Mouse (Mus musculus): ENCODE results near the gene Tchhl1. TPM values are rescaled to one million over a fixed set of nuclear protein-coding genes. Genes with fewer than 3 reads are reported as not detected.

Gene Tchhl1
- polyA plus RNA-seq, 1 experiment from 2014 or later = not detected

DNA sequence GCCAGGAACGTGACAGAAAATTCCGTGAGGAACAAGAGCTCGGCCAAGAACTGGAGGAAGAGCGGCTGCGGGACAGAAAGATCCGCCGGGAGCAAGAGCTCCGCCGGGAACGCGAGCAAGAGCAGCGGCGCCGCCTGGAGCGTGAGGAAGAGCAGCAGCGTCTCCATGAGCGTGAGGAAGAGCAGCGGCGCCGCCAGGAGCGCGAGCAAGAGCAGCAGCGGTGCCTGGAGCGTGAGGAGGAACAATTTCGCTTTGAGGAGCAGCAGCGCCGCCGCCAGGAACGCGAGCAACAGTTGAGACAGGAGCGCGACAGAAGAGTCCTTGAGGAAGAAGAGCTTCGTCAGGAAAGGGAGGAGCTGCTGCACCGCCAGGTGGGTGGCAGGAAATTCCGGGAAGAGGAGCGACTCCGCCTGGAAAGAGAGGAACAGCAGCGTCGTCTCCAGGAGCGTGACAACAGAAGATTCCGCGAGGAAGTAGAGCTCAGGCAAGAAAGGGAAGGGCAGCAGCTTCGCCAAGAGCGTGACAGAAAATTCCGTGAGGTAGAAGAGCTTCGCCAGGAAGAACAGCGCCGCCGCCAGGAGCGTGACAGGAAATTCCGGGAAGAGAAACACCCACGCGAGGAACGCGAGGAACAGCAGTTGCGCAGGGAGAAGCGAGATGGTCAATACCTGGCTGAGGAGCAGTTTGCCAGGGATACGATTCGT, 21.3 kb upstream of the Tchhl1 start:
- peak overlapping the region; percentile 41 for H3K9ac ChIP-seq
- no peaks in the 10 kb centered on the region for H3K9me3 ChIP-seq (ENCODE audit: control insufficient read depth, low read length)
- WGBS = under 1% methylated on average over 59 of the region's 59 CpGs
- peak overlapping the region; percentile 98 for H3K4me2 ChIP-seq (replicated peaks)
- H3K4me3 ChIP-seq (replicated peaks; ENCODE audit: low read length) = peak overlapping the region; percentile 50
- DNase-seq (ENCODE audit: low spot score) = peak; percentile 72
- no peak overlapping the region for H3K27ac ChIP-seq
- peaks cover 56% of the 10 kb centered on the region for H3K27me3 ChIP-seq (ENCODE audit: control insufficient read depth, insufficient read depth, low read length)
- peaks cover 11% of the 10 kb centered on the region for H3K4me1 ChIP-seq (replicated peaks; ENCODE audit: control insufficient read depth, insufficient read depth, low read length)
- peak; percentile 69 for ATAC-seq (ENCODE audit: low FRiP score)
- no peaks in the 10 kb centered on the region for H3K36me3 ChIP-seq (replicated peaks; ENCODE audit: control insufficient read depth, insufficient read depth)

DNA sequence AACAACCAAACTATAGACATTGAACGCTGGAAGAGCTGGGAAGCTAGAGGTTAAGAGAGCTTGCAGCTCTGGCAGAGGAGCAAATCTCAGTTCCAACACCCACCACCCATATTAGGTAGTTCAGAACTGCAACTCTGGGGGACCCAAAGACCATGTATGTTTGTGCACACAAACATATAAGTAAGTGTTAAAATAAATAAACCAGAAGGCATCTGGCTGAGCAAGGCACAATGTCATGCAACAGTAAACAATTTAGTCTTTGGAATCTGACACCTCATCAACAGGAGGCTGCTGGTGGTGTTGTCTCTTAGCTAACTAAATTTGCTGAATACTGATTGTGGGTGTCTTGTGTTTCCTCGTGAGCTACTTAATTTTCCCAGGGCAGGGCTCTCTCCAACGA, 2.0 kb upstream of the Tchhl1 start:
- Histone ChIP-seq H3K27me3 (ENCODE audit: control insufficient read depth, insufficient read depth, low read length) (no peaks in the 10 kb centered on the region), H3K9ac (no peak overlapping the region), H3K4me1 (replicated peaks; ENCODE audit: control insufficient read depth, insufficient read depth, low read length) (no peaks in the 10 kb centered on the region), H3K27ac (no peak overlapping the region), H3K9me3 (ENCODE audit: control insufficient read depth, low read length) (no peaks in the 10 kb centered on the region), H3K36me3 (replicated peaks; ENCODE audit: control insufficient read depth, insufficient read depth) (no peaks in the 10 kb centered on the region), H3K4me3 (replicated peaks; ENCODE audit: low read length) (no peak overlapping the region), H3K4me2 (replicated peaks) (no peak overlapping the region)
- WGBS = 83% methylated on average over 3 of the region's 3 CpGs
- no peak for DNase-seq (ENCODE audit: low spot score)
- no peak for ATAC-seq (ENCODE audit: low FRiP score)

DNA sequence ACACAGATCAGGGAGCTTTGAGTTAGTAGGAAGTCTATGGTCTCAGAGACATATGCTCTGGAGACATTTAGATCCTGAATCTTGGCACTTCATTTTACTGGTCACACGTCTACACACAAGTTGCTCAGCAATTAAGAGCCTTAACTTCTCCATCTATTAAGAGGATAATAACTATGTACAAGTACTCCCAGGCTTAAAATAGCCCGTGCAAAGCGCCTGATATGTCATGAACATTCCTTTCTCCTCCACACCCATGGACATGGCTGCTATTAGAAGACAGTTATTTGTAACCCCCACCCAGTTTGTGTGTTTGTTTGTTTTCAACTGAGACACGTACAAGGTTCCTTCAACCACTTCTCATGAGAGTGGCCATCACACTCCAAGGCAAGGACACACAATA, 1.4 kb upstream of the Tchhl1 start:
- WGBS = 95% methylated on average over 4 of the region's 4 CpGs
- Histone ChIP-seq H3K27me3 (ENCODE audit: control insufficient read depth, insufficient read depth, low read length) (no peaks in the 10 kb centered on the region), H3K9me3 (ENCODE audit: control insufficient read depth, low read length) (no peaks in the 10 kb centered on the region), H3K4me2 (replicated peaks) (no peak overlapping the region), H3K27ac (no peak overlapping the region), H3K9ac (no peak overlapping the region), H3K36me3 (replicated peaks; ENCODE audit: control insufficient read depth, insufficient read depth) (no peaks in the 10 kb centered on the region), H3K4me3 (replicated peaks; ENCODE audit: low read length) (no peak overlapping the region), H3K4me1 (replicated peaks; ENCODE audit: control insufficient read depth, insufficient read depth, low read length) (no peaks in the 10 kb centered on the region)
- DNase-seq (ENCODE audit: low spot score) (no peak), ATAC-seq (ENCODE audit: low FRiP score) (no peak)

DNA sequence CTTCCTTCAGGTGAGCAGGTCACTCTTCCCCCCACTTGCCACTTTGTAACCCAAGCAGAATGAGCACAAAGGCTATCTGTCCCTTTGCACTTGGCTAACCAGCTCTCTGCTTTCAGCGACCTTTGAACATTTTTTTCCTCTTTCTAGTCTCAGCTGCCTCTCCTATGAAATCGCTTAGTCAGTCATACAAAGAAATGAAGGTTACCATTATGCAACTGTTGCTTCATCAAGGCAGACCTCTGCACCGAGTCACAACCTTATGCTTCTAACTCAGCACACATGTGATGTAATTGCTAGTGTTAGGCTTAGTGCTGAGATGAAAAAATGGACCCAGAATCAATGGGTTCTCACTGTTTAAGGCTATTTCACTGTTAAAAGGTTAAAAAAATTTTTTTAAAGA, 1.1 kb downstream of the Tchhl1 start:
- WGBS = 90% methylated on average over 3 of the region's 3 CpGs
- Histone ChIP-seq H3K27ac (no peak overlapping the region), H3K27me3 (ENCODE audit: control insufficient read depth, insufficient read depth, low read length) (no peaks in the 10 kb centered on the region), H3K4me2 (replicated peaks) (no peak overlapping the region), H3K9ac (no peak overlapping the region), H3K9me3 (ENCODE audit: control insufficient read depth, low read length) (no peaks in the 10 kb centered on the region), H3K4me1 (replicated peaks; ENCODE audit: control insufficient read depth, insufficient read depth, low read length) (no peaks in the 10 kb centered on the region), H3K4me3 (replicated peaks; ENCODE audit: low read length) (no peak overlapping the region), H3K36me3 (replicated peaks; ENCODE audit: control insufficient read depth, insufficient read depth) (no peaks in the 10 kb centered on the region)
- ATAC-seq (ENCODE audit: low FRiP score) (no peak), DNase-seq (ENCODE audit: low spot score) (no peak)

DNA sequence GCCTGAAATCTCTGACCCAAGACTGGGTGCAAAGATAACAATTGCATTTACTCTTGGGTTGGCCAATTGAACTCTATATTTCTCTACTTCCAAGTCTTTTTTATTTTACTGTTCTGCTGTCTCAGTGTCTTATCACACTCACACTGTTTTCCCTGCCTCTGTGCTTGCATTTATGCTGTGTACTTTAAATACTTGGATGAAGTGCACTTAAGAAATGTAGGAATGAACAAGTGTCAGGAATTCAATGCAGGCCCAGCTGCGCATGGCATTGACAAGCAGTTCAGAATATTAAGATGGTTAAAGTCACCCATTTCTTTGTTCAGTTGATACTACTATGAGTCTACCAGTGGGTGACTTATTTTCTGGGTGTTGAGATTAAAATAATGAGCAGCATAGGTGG, 11.5 kb downstream of the Tchhl1 start:
- Histone ChIP-seq H3K4me3 (replicated peaks; ENCODE audit: low read length) (no peak overlapping the region), H3K4me2 (replicated peaks) (no peak overlapping the region), H3K27ac (no peak overlapping the region), H3K9me3 (ENCODE audit: control insufficient read depth, low read length) (no peaks in the 10 kb centered on the region), H3K9ac (no peak overlapping the region), H3K4me1 (replicated peaks; ENCODE audit: control insufficient read depth, insufficient read depth, low read length) (no peaks in the 10 kb centered on the region), H3K36me3 (replicated peaks; ENCODE audit: control insufficient read depth, insufficient read depth) (no peaks in the 10 kb centered on the region), H3K27me3 (ENCODE audit: control insufficient read depth, insufficient read depth, low read length) (no peaks in the 10 kb centered on the region)
- DNase-seq (ENCODE audit: low spot score) = no peak
- ATAC-seq (ENCODE audit: low FRiP score) = no peak
- 98% methylated on average over 1 of the region's 1 CpGs for WGBS

DNA sequence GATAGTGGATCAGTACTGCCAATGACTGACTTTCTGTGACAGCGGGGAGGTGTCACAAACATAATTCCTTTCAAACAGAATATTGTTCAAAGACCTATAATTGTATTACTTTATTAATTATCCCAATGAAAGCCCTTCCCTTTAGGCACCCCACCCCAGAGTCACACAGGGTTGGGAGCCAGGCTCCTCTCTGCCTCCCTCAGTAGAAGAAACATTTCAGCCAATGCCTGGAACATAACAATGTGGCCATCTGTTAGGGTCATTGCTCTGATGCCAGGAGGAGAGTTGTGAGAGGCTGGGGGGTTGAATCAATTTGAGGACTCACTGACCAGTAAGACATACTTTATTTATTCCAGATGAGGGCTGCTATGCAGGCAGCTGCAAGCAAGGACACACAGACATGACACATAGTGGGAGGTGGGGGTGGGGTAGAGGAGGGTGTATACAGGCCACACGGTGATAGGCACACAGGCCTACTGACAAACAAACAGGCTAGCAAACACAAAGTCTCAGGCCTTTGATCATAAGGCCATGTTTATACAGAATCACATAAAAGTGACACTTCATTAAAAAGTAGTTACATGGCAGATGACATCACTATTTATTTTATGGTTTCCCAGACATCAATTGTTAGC, 13.5 kb downstream of the Tchhl1 start:
- Histone ChIP-seq H3K36me3 (replicated peaks; ENCODE audit: control insufficient read depth, insufficient read depth) (no peaks in the 10 kb centered on the region), H3K4me1 (replicated peaks; ENCODE audit: control insufficient read depth, insufficient read depth, low read length) (no peaks in the 10 kb centered on the region), H3K27me3 (ENCODE audit: control insufficient read depth, insufficient read depth, low read length) (no peaks in the 10 kb centered on the region), H3K9ac (no peak overlapping the region), H3K4me2 (replicated peaks) (no peak overlapping the region), H3K4me3 (replicated peaks; ENCODE audit: low read length) (no peak overlapping the region), H3K27ac (no peak overlapping the region), H3K9me3 (ENCODE audit: control insufficient read depth, low read length) (no peaks in the 10 kb centered on the region)
- ATAC-seq (ENCODE audit: low FRiP score) = no peak
- 70% methylated on average over 2 of the region's 2 CpGs for WGBS
- DNase-seq (ENCODE audit: low spot score) = no peak

DNA sequence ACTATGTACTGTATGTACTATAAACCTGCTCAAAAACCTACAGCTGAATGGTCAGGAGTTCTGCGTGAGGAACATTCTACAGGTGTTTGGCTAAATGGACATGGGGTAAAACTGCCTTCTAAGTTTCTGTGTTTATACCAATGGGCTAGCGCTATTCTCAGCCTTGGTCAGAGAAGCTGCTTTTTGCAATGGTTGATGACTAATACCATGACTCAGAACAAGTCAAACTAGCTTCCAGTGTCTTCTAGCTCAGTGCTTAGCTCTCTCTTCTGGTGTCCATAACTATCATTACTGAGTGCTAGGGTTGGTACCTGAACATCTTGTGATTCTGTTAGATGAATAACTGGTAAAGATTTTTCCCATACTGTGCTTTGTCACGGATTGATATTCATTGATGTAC, 17.1 kb downstream of the Tchhl1 start:
- H3K27ac ChIP-seq = no peak overlapping the region
- ATAC-seq (ENCODE audit: low FRiP score) (no peak), DNase-seq (ENCODE audit: low spot score) (no peak)
- H3K9me3 ChIP-seq (ENCODE audit: control insufficient read depth, low read length) = no peaks in the 10 kb centered on the region
- H3K27me3 ChIP-seq (ENCODE audit: control insufficient read depth, insufficient read depth, low read length) = no peaks in the 10 kb centered on the region
- H3K4me1 ChIP-seq (replicated peaks; ENCODE audit: control insufficient read depth, insufficient read depth, low read length) = no peaks in the 10 kb centered on the region
- no peak overlapping the region for H3K4me3 ChIP-seq (replicated peaks; ENCODE audit: low read length)
- no peak overlapping the region for H3K9ac ChIP-seq
- H3K36me3 ChIP-seq (replicated peaks; ENCODE audit: control insufficient read depth, insufficient read depth) = no peaks in the 10 kb centered on the region
- WGBS = 86% methylated on average over 3 of the region's 3 CpGs
- no peak overlapping the region for H3K4me2 ChIP-seq (replicated peaks)

DNA sequence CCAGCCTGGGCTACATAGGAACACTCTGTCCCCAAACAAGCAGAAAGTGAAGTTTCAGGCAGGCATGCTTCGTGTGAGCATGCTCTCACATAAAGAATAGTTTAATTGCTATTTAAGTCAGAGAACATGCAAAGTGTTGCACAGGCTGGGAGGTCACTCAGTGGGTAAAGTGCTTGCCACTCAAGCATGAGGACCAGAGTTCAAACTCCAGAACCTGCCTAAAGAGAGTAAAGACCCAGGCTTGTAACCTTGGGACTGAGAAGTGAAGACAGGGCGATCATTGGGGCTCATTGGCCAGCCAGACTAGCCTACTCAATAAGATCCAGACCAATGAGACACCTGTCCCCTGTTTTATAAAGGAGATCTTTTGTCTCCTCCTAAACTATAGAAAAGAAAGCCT, 20.0 kb downstream of the Tchhl1 start:
- no peaks in the 10 kb centered on the region for H3K27me3 ChIP-seq (ENCODE audit: control insufficient read depth, insufficient read depth, low read length)
- no peaks in the 10 kb centered on the region for H3K9me3 ChIP-seq (ENCODE audit: control insufficient read depth, low read length)
- WGBS = 91% methylated on average over 2 of the region's 2 CpGs
- DNase-seq (ENCODE audit: low spot score) (no peak), ATAC-seq (ENCODE audit: low FRiP score) (no peak)
- no peaks in the 10 kb centered on the region for H3K4me1 ChIP-seq (replicated peaks; ENCODE audit: control insufficient read depth, insufficient read depth, low read length)
- H3K4me3 ChIP-seq (replicated peaks; ENCODE audit: low read length) = no peak overlapping the region
- H3K4me2 ChIP-seq (replicated peaks) = no peak overlapping the region
- H3K36me3 ChIP-seq (replicated peaks; ENCODE audit: control insufficient read depth, insufficient read depth) = no peaks in the 10 kb centered on the region
- H3K27ac ChIP-seq = no peak overlapping the region
- H3K9ac ChIP-seq = no peak overlapping the region

DNA sequence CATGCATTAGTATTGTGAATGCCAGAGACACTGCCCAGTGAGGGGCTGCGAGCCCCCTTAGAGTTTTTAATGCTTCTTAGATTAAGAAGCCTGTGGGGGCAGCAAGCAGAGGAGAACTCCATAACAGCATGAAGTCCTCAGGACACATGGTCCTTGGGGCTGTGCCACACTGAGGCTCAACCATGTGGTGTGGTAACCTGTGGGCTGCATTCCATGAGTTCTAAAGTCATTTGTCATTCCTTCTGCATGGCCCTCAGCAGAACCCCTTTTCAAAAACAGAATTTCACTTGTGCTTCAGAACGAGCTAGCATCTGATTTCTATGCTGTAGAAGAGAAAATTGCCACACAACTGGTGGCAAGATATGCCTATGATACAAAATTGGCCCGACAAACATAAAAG, 23.6 kb downstream of the Tchhl1 start:
- H3K9ac ChIP-seq = no peak overlapping the region
- no peaks in the 10 kb centered on the region for H3K36me3 ChIP-seq (replicated peaks; ENCODE audit: control insufficient read depth, insufficient read depth)
- DNase-seq (ENCODE audit: low spot score) (no peak), ATAC-seq (ENCODE audit: low FRiP score) (no peak)
- no peak overlapping the region for H3K27ac ChIP-seq
- H3K4me2 ChIP-seq (replicated peaks) = no peak overlapping the region
- 80% methylated on average over 3 of the region's 3 CpGs for WGBS
- no peaks in the 10 kb centered on the region for H3K9me3 ChIP-seq (ENCODE audit: control insufficient read depth, low read length)
- H3K4me3 ChIP-seq (replicated peaks; ENCODE audit: low read length) = no peak overlapping the region
- no peaks in the 10 kb centered on the region; the same call in 1 of the 2 replicates for H3K27me3 ChIP-seq (ENCODE audit: control insufficient read depth, insufficient read depth, low read length)
- no peaks in the 10 kb centered on the region for H3K4me1 ChIP-seq (replicated peaks; ENCODE audit: control insufficient read depth, insufficient read depth, low read length)
